Mouse (Mus musculus) embryonic facial prominence, embryonic 13.5 days (tissue): ENCODE results near the gene Maml3. TPM values are rescaled to one million over a fixed set of nuclear protein-coding genes. Genes with fewer than 3 reads are reported as not detected.

Experiments used
- ATAC-seq: fragments of 200-750 bp; cut with Nextera tagmentation; 2 replicates; pipeline ENCODE4 v1.8.0; 2017; ENCODE audit warnings: low read depth; ENCODE audit not compliant: insufficient number of reproducible peaks, insufficient read depth, low FRiP score, low TSS enrichment
- H3K27ac ChIP-seq: fragments of 300-500 bp; sonication (generic); 2 replicates; pipeline ENCODE4 v1.5.1; 2015; ENCODE audit warnings: moderate library complexity, mild to moderate bottlenecking, inconsistent platforms
- H3K27me3 ChIP-seq: fragments of 300-500 bp; sonication (generic); 2 replicates; pipeline ENCODE4 v1.6.1; 2015; ENCODE audit warnings: mild to moderate bottlenecking, inconsistent platforms
- H3K36me3 ChIP-seq: fragments of 300-500 bp; sonication (generic); 2 replicates; pipeline ENCODE4 v1.6.1; 2015; ENCODE audit warnings: mild to moderate bottlenecking, inconsistent platforms
- H3K4me1 ChIP-seq: fragments of 300-500 bp; sonication (generic); 2 replicates; pipeline ENCODE4 v1.6.1; 2015; ENCODE audit warnings: inconsistent platforms
- H3K4me2 ChIP-seq: fragments of 300-500 bp; sonication (generic); 2 replicates; pipeline ENCODE4 v1.6.1; 2015; ENCODE audit warnings: moderate library complexity, mild to moderate bottlenecking, inconsistent platforms
- H3K4me3 ChIP-seq: fragments of 300-500 bp; sonication (generic); 2 replicates; pipeline ENCODE4 v1.5.1; 2015; ENCODE audit warnings: mild to moderate bottlenecking, inconsistent platforms
- H3K9ac ChIP-seq: fragments of 300-500 bp; sonication (generic); 2 replicates; pipeline ENCODE4 v1.6.1; 2015; ENCODE audit warnings: mild to moderate bottlenecking, inconsistent platforms
- H3K9me3 ChIP-seq: fragments of 300-500 bp; sonication (generic); 2 replicates; pipeline ENCODE4 v1.6.1; 2016; ENCODE audit warnings: inconsistent platforms
- WGBS: fragments of 180-500 bp; shearing (Covaris S2); methylation state at CpG from one replicate; pipeline ENCODE4 v1.1.7; 2015; ENCODE audit warnings: mixed read lengths; 5-methylcytosine and 5-hydroxymethylcytosine counted together
- polyA plus RNA-seq: library from polyadenylated mRNA; unstranded; fragments of >200 nt; fragmentation: Nextera tagmentation; extraction: Ambion mirVana; gene quantifications from 2 replicates; pipeline ENCODE4 v1.2.1, GENCODE M21; 2015

Gene Maml3
- polyA plus RNA-seq, 1 experiment from 2014 or later, result 6.5 TPM

DNA sequence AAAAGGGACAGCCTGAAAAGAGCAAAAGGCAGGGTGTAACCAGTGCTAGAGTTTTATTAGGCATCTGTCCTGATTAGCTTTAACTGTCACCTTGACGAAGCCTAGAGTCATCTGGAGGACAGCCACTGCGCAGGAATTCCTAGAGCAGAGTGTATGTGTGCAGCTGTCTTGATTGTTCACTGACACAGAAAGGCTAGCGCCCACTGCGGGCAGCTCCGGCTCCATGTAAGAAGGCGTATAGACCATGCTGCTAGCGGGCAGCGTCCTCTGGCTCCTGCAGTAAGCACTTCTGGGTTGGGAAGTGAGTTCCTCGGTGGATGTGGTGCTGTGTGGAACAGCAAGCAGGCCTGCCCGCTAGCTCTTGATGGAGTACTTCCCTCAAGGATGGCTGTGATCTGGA, 363.1 kb downstream of the Maml3 start:
- Histone ChIP-seq H3K4me3 (no peak overlapping the region), H3K9ac (no peak overlapping the region), H3K9me3 (no peaks in the 10 kb centered on the region), H3K4me1 (peaks cover 26% of the 10 kb centered on the region), H3K27ac (no peak overlapping the region), H3K4me2 (no peak overlapping the region), H3K36me3 (no peaks in the 10 kb centered on the region), H3K27me3 (no peaks in the 10 kb centered on the region)
- no peak for ATAC-seq
- WGBS, result 77% methylated on average over 10 of the region's 10 CpGs

DNA sequence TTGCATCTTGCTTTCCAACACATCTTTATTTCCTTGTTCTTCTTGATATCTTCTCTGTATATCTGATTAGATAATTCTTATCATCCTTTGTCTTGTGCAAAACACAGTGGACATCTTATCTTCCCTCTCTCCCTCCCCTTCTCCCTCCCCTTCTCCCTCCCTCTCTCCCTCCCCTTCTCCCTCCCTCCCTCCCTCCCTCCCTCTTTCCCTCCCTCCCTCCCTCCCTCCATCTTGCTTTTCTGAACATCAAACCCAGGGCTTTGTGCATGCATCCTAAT, 365.1 kb downstream of the Maml3 start:
- Histone ChIP-seq H3K9me3 (no peaks in the 10 kb centered on the region), H3K27me3 (no peaks in the 10 kb centered on the region), H3K4me3 (no peak overlapping the region), H3K27ac (no peak overlapping the region), H3K4me2 (0 out of 2 replicates have a peak overlapping the region, but pooled peaks have one; percentile 19), H3K9ac (0 out of 2 replicates have a peak overlapping the region, but pooled peaks have one; percentile 22), H3K4me1 (peaks cover 26% of the 10 kb centered on the region), H3K36me3 (no peaks in the 10 kb centered on the region)
- no peak for ATAC-seq

DNA sequence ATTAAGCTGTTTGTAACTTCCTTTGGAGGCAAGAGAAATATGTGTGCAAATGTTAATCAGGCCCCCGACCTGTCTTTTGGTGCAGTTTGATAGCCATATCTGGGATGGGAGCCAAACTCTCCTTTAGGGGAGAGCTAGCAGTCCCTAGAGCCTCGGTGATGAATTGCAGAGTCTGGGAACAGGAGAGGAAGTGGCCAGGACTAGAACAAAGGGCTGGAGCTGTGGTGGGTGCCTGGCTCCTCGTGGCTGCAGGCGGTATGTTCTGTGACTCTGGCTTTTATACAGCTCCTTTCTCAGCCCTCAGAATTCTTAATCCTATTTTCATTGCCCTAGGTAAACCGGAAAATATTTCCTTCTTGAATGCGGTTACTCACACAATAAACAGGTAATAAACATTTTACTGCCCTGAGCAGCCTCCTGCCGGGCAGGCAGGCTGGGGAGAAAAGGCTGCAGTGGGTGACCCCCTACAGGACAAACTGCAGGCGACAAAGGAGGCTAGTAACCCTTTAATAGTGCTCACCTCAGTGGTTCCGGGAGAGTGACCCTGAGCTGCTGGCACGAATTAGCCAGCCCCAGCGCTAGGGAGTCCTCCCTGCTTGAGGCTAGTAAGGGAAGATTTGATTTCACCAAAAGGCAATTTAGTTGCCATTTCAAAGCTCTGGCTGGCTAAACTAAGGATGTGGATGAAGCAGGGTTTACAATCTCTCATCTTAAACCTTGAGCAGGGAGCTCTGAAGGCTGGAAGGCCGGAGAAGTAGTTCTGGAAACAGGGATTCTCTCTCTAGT, 365.6 kb downstream of the Maml3 start:
- H3K4me2 ChIP-seq, result peak overlapping the region; percentile 19

DNA sequence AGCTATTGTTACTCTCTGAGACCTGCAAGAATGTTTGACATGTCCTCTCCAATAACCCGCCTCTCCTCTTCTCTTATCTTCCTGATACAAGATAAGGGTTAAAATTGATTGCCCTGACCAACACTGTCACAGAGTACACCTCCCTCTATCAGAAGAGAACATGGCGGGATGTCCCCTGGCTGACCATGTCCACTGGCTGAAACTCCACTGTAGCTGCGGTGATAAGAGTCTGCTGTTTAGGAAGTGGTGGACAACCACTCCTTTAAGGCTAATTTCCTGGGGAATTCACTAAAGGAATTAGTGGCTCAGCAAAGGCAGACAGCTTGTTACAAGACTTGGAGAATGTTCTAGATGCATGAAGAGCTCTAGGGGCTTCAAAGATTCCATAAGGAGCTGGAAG, 371.2 kb downstream of the Maml3 start:
- WGBS, result 94% methylated on average over 3 of the region's 3 CpGs
- H3K27ac ChIP-seq, result no peak overlapping the region
- no peak overlapping the region for H3K9ac ChIP-seq
- H3K4me2 ChIP-seq, result no peak overlapping the region
- no peaks in the 10 kb centered on the region for H3K27me3 ChIP-seq
- no peaks in the 10 kb centered on the region for H3K36me3 ChIP-seq
- no peak overlapping the region for H3K4me3 ChIP-seq
- no peak for ATAC-seq
- no peaks in the 10 kb centered on the region for H3K9me3 ChIP-seq
- H3K4me1 ChIP-seq, result 0 out of 2 replicates have a peak, but pooled peaks cover 4% of the 10 kb centered on the region

More for the DNA sequence above, 365.6 kb downstream of the Maml3 start:
- Histone ChIP-seq H3K4me1 (peaks cover 26% of the 10 kb centered on the region), H3K4me3 (no peak overlapping the region), H3K9ac (0 out of 2 replicates have a peak overlapping the region, but pooled peaks have one; percentile 22), H3K9me3 (no peaks in the 10 kb centered on the region), H3K27ac (peak overlapping the region; percentile 29; the same call in 1 of the 2 replicates), H3K27me3 (no peaks in the 10 kb centered on the region), H3K36me3 (no peaks in the 10 kb centered on the region)
- 6% methylated on average over 12 of the region's 12 CpGs for WGBS
- peak; percentile 59; the same call in 1 of the 2 replicates for ATAC-seq

DNA sequence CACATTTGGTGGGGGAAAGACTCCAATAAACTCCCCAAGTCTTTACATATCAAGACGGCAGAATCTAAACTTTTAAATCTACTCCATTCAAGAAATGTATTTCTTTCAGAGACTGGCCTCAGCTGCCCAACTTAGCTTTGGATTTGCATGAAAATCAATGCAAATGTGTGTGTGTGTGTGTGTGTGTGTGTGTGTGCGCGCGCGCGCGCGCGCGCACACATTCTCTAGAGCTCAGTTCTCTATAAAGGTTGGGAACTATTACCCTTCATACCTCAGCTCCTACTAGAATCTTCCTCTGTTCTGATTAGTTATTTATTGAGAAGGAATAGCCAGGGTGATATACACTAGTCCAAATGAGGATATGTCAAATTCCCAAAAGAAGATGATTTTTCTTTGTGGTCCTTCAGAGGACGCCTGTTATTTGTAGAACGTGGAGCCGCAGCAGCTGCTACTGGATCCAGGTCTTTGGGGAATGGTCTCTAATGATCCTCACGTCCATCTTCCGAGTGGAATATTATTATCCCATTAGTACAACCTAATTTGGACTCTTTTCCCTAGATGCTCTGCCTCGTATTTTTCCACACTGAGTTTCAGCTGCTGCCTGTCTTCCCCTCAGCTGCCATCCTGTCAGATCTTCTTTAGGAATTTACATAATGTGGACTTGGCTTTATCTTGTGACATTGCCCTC, 372.8 kb downstream of the Maml3 start:
- H3K27ac ChIP-seq, result no peak overlapping the region
- H3K36me3 ChIP-seq, result no peaks in the 10 kb centered on the region
- no peak for ATAC-seq
- no peak overlapping the region for H3K4me2 ChIP-seq
- H3K9me3 ChIP-seq, result no peaks in the 10 kb centered on the region
- WGBS, result 87% methylated on average over 16 of the region's 16 CpGs
- H3K4me1 ChIP-seq, result 0 out of 2 replicates have a peak, but pooled peaks cover 9% of the 10 kb centered on the region
- H3K4me3 ChIP-seq, result no peak overlapping the region
- no peak overlapping the region for H3K9ac ChIP-seq
- no peaks in the 10 kb centered on the region for H3K27me3 ChIP-seq

DNA sequence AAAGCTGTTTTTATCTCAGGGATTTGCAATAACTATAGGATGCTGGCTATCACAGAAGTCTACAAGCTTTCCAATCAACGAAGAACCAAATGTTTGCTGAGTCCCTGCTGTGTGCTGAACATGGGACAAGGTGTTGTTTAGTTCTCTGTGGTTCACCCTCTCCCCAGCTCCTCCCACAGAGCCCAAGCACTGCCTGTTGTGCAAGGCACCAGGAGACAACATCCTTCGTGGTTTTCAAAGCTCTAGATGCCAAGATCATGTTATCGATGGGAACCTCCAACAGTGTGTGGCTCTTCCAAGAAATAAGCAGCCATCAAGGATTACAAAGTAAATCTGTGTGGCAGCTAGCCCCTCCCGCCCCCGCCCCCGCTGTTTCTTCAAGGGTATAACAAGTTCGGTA, 374.2 kb downstream of the Maml3 start:
- Histone ChIP-seq H3K9me3 (no peaks in the 10 kb centered on the region), H3K4me3 (no peak overlapping the region), H3K9ac (no peak overlapping the region), H3K4me2 (no peak overlapping the region), H3K27ac (no peak overlapping the region), H3K4me1 (0 out of 2 replicates have a peak, but pooled peaks cover 9% of the 10 kb centered on the region), H3K27me3 (no peaks in the 10 kb centered on the region), H3K36me3 (no peaks in the 10 kb centered on the region)
- WGBS, result 83% methylated on average over 7 of the region's 7 CpGs
- no peak for ATAC-seq

DNA sequence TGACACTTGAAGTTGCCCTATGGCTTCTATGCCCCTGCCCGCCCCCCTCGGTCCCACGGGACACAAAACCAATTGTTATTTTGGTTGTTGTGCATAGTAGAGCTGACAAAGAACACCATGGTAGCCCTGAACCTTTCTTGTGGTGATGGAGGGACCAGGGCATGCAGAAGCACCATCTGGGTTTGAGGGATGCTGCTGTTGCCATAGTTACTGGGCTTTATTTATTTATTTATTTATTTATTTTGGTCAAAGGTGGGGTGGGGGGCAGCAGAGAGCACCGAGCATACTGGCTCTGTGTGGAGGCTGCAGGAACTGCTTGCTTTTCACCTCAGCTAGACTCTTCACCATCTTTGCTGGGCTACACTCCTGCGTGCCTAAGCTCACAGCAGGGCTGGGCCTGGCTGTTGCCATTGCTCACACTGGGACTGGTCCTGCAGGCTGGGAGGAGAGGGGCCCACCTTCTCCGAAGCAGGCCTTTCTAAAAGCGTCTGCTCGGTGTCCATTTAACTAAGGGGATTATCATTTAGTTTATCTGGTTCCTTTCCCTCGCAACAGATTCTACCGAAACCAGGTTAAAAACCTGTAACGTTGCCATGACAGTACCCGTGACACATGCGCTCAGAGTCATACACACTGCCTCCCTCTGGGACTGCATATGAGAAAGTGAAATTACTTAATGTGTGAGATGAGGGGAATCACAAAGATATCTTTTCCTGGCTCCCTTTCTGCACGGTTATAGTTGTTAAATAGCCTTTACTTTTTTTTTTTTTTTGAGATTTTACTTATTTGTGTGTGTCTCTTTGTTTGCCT, 375.6 kb downstream of the Maml3 start:
- Histone ChIP-seq H3K4me2 (no peak overlapping the region), H3K27ac (no peak overlapping the region), H3K9ac (no peak overlapping the region), H3K9me3 (no peaks in the 10 kb centered on the region), H3K4me1 (0 out of 2 replicates have a peak, but pooled peaks cover 9% of the 10 kb centered on the region), H3K27me3 (no peaks in the 10 kb centered on the region), H3K4me3 (no peak overlapping the region), H3K36me3 (no peaks in the 10 kb centered on the region)
- no peak for ATAC-seq
- 71% methylated on average over 14 of the region's 14 CpGs for WGBS

DNA sequence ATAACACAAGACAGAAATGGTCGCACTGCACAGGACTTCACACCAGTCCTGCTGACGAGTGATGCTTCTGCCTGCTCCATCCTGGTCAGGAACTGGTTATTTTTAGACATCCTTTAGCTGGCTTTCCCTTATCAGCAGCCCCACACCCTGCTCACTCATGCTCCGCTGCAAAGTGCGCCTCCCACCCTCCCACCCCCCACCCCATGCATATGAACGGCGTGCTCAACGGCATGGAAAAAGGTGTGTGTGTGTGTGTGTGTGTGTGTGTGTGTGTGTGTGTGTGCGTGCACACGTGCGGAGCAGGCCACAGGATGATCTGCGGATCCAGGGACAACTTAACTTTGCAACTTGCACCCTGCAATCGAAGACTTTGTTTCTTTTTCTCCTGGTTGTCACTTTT, 376.4 kb downstream of the Maml3 start:
- Histone ChIP-seq H3K9ac (no peak overlapping the region), H3K27me3 (no peaks in the 10 kb centered on the region), H3K27ac (0 out of 2 replicates have a peak overlapping the region, but pooled peaks have one; percentile 19), H3K9me3 (no peaks in the 10 kb centered on the region), H3K4me2 (no peak overlapping the region), H3K4me3 (no peak overlapping the region), H3K4me1 (0 out of 2 replicates have a peak, but pooled peaks cover 9% of the 10 kb centered on the region), H3K36me3 (no peaks in the 10 kb centered on the region)
- 82% methylated on average over 12 of the region's 12 CpGs for WGBS
- ATAC-seq, result no peak

DNA sequence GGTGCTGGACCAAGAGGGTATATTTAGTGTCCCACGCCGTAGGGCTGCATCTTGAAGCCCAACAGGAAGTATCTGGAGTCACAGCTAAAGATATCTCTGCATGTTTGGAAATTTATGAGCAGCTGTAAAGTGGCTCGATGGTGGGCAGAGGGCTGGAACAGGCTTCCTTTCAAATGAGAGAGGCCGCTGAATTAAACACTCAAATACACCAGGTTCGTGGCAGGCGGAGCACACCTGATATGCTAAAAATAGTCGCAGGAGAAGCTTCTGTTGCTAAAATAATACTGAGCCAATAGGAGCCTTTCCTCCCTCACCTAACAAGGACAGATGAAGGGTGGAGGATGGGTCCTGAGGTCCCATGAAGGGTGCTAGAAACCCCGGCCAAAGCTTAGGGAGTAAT, 376.9 kb downstream of the Maml3 start:
- no peak for ATAC-seq
- Histone ChIP-seq H3K4me2 (no peak overlapping the region), H3K36me3 (no peaks in the 10 kb centered on the region), H3K27ac (0 out of 2 replicates have a peak overlapping the region, but pooled peaks have one; percentile 19), H3K9ac (no peak overlapping the region), H3K4me3 (no peak overlapping the region), H3K27me3 (no peaks in the 10 kb centered on the region), H3K4me1 (0 out of 2 replicates have a peak, but pooled peaks cover 13% of the 10 kb centered on the region), H3K9me3 (no peaks in the 10 kb centered on the region)
- WGBS, result 70% methylated on average over 8 of the region's 8 CpGs

DNA sequence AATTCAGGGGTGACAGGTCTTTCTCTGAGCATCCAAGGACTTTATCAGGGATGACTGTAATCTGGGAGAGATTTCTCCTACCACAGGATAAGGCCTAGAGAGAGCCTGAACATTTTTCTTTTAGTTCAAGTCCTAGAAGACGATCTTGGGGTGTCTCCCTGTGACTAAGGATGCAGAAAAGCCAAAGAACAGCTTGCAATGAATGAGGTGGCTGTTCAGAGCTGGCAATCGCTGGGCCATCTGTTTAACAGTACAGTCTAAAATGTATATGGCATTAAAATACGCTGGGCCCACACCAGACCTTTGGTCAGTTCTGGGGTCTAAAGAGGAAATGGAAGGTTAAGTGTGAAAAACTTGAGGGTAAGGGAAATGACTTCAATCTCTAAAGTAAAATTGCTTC, 377.4 kb downstream of the Maml3 start:
- Histone ChIP-seq H3K9me3 (no peaks in the 10 kb centered on the region), H3K27me3 (no peaks in the 10 kb centered on the region), H3K4me2 (no peak overlapping the region), H3K9ac (no peak overlapping the region), H3K4me1 (0 out of 2 replicates have a peak, but pooled peaks cover 16% of the 10 kb centered on the region), H3K4me3 (no peak overlapping the region), H3K36me3 (no peaks in the 10 kb centered on the region), H3K27ac (no peak overlapping the region)
- ATAC-seq, result no peak
- 70% methylated on average over 3 of the region's 3 CpGs for WGBS

DNA sequence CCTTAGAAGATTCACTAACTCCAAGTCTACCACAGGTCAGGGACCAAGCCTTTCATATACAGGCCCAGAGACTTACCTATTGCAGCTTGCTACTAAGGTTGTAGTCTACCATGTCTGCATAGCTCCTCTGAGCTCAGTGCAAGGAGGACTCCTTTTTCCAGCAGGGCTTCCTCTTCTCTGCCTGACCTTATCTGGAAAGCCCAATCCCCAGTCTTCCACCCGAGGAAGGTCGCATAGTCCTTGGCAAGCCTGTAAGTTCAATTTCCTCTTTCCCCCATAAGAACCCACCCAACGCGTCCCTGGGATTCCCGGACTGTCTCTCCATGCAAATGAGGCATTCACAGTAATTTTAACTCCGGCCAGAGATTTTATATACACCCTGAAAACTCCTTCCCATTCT, 378.6 kb downstream of the Maml3 start:
- Histone ChIP-seq H3K27ac (no peak overlapping the region), H3K9me3 (no peaks in the 10 kb centered on the region), H3K4me3 (no peak overlapping the region), H3K36me3 (no peaks in the 10 kb centered on the region), H3K27me3 (no peaks in the 10 kb centered on the region), H3K9ac (no peak overlapping the region), H3K4me2 (no peak overlapping the region), H3K4me1 (0 out of 2 replicates have a peak, but pooled peaks cover 16% of the 10 kb centered on the region)
- ATAC-seq, result no peak
- 83% methylated on average over 6 of the region's 6 CpGs for WGBS
